Mouse (Mus musculus) heart, postnatal 36 days (tissue): ENCODE results near the gene Pfas. TPM values are rescaled to one million over a fixed set of nuclear protein-coding genes. Genes with fewer than 3 reads are reported as not detected.
A peak's percentile ranks its signal among the peaks of the same experiment; 100 is the strongest.
"Not testable (repeated sequence)": the region's sequence is repeated elsewhere in the genome, so short reads cannot be mapped to it uniquely, and the experiment has no call there.

Source experiments
- DNase-seq, 2 experiments: peaks; one replicate each; pipeline ENCODE4 v3.0.0; 2021 to 2022
- intact Hi-C: fragments of 180-260 bp; cut with DNase I; formaldehyde crosslinking; loops from one replicate; pipeline ENCODE4 v1.15.1; 2025
- total RNA-seq, 2 experiments: library from RNA; stranded (reverse); gene quantifications; 2 replicates each; pipeline ENCODE4 v1.2.3; 2021

Pfas gene
- total RNA-seq, 2 experiments from 2014 or later = 5.8 to 8.3 TPM

DNA sequence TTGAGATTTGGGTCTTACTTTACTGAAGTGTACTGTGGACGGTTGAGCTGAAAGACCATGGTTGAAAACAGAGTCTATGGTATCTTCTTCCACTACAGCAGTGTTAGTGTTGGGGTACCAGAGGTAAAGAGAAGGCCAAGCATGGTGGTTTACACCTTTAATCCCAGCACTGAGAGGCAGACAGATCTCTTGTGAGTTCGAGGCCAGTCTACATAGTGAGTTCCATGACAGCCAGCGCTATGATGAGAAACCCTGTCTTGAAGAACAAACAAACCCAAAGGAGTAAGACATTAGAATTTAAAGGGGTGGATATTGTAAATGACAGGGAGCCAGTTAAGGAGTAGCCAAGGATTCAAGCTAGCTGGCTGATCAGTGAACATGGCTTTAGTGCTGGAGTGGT lies 8.5 kb upstream of the Pfas start:
- intact Hi-C loops = no loop called here
- DNase-seq = no peak

DNA sequence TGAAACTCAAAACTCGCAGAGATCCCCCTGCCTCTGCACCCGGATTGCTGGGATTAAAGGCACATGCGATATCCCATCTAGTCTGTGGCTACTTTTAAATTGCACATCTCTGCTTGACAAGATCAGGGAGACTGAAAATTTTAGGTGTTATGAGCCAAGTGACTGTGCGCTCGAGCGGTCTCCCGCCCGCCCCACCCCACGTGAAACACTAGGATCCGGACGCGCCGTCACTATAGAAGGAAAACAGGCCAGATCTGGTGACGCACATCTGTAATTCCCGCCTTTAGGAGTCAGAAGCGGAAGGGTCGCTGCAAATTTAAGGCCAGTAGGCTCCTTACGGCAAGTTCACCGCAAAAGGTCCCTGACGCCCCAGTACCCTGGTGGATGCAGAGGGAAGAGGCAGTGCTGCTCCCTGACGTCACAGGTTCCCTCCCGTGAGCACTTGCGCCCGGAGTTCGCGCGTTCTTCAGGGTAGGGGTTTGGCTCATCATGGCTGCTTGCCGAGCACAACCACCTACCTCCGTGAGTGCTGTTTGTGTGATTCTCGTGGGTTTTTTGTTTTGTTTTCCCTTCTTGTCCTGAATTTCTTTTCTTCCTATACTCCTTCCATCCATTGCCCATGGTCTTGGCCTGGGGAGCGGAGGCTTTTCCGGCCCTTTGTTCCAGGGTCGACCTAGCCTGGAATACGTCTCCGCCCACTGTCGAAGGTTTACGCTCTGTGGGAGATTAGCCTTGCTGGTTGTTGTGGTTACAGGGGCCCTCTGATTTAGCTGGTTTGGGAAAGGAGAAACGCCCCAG lies 7.6 kb upstream of the Pfas start, which contains the start of gene Ctc1:
TSS of gene Ctc1 (plus strand) at position 268 of the 798 bp plus-strand sequence.
- peak; percentile 86 to 88 for DNase-seq
- intact Hi-C loops = no loop called here

DNA sequence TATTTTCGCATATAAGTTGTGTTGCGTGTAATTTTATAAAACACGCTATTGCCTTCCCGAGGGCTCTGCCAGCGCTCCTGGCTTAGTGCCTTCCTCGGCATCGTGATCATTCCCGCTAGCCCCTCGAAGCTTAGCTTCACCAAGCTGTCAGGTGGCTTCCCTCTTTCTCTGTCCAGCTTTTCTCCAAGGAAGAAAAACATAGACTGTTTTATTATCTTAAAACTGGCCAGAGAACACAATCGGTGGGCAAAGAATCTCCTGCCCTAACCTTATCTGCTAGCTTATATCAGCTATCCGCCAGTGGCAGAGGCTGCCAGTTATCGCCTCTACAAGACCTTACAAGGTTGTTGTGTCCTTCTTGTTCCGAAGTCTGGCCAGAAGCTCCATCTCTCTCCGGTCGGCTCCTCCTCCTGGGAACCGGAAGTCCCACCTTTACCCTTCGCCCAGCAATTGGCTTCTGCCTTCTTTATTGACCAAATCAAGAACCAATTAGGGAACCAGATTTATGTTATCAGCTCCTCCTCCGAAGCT lies 3.9 kb upstream of the Pfas start:
- intact Hi-C loops = loop anchor here (5.0 kb wide), 1 partner anchor 45 kb away; the partner anchor contains the start of gene Slc25a35
- peak; percentile 87 to 89 for DNase-seq

DNA sequence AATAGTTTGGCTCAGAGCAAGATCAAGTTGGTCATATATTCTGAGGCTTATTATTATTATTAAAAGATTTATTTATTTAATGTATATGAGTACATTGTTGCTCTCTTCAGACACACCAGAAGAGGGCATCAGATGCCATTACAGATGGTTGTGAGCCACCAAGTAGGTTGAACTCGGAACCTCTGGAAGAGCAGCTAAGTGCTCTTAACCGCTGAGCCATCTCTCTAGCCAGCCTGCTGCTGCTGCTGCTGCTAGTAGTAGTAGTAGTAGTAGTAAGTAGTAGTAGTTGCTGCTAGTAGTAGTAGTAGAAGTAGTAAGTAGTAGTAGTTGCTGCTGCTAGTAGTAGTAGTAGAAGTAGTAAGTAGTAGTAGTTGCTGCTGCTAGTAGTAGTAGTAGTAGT lies 3.2 kb upstream of the Pfas start:
- not testable (repeated sequence) for DNase-seq
- intact Hi-C loops = loop anchor here (5.0 kb wide), 1 partner anchor 44 kb away; the partner anchor contains the start of gene Slc25a35

DNA sequence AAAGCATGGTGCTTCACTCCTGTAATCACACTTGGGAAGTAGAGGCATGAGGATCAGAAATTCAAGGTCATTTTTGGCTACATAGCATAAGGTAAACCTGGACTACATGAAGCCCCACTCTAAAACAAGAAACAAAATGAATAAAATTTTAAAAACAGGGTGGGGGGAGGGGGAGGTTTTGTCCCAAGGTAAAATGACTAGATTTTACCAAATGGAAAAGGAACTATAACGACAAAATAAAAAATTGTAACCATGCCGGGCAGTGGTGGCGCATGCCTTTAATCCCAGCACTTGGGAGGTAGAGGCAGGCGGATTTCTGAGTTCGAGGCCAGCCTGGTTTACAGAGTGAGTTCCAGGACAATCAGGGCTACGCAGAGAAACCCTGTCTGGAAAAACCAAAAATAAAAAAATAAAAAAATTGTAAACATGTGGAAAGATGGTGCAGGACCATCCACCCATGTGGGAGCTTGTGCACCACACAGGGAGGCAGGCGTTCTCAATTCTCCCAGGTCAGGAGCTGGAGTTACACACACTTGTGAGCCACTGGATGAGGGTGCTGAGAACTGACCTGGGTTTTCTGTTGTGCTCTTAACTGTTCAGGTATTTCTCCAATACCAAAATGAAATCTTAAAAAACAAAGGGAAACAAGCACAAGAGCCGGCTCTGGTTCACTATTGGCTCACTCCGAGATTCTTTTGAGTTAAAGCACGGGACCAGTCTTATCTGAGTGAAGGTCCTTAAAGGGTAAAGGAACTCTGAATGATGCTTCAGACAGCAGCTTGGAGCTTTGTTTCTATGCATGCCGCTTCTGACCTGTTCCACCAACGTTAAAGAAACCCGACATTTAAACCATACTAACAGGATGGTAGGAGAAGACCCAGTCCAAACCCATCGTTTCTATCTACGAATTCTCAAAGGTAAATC lies 2.4 kb upstream of the Pfas start:
- DNase-seq = no peak
- intact Hi-C loops = loop anchor here (5.0 kb wide), 1 partner anchor 43 kb away; the partner anchor contains the start of gene Slc25a35

DNA sequence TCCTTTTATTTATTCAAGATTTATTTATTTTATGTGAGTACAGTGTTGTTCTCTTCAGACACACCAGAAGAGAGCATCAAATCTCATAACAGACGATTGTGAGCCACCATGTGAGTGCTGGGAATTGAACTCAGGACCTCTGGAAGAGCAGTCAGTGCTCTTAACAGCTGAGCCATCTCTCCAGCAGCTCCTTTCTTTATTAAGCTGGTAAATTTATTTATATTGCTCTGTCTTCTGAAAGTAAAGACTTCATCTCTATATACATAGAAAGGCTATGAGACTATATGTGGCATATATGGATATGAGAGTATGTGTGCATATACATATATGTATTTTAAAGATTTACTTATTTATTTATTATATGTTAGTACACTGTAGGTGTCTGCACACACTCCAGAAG lies 1.2 kb upstream of the Pfas start:
- intact Hi-C loops = no loop called here

DNA sequence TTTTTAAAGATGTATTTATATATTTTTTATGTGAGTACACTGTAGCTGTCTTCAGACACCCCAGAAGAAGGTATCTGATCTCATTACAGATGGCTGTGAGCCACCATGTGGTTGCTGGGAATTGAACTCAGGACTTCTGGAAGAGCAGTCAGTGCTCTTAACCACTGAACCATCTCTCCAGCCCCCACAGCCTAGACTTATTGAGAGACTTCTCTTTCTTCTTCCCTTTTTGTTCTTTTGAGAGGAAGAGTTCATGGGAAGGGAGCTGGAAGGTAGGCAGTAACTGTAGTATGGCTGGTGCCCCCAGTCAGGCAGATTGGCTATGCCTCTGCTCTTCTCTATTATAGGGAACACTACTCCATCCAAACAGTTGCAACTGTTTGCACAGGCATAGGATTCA lies 1.7 kb downstream of the Pfas start:
- DNase-seq = not testable (repeated sequence)

More for the DNA sequence above, 1.2 kb upstream of the Pfas start:
- DNase-seq = no peak

DNA sequence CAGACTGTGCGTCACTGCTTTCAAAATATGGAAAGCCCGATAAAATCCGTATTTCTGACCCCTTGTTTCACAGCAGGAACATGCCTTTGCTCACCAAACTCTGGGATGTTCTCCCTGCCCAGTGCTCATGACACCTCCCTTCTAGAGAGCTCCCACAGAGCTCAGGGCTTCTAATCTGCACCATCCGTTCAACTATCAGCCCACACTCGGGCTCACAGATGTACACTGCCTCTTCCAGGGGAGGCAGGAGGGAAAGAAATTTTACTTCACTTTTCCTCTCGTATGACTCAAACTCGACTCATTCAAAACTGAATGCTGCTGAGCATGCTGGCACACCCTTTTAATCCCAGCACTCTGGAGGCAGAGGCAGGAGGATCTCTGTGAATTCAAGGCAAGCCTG lies 3.1 kb downstream of the Pfas start:
- DNase-seq = no peak
- intact Hi-C loops = no loop called here

More for the DNA sequence above, 1.7 kb downstream of the Pfas start:
- intact Hi-C loops = not testable (repeated sequence)

DNA sequence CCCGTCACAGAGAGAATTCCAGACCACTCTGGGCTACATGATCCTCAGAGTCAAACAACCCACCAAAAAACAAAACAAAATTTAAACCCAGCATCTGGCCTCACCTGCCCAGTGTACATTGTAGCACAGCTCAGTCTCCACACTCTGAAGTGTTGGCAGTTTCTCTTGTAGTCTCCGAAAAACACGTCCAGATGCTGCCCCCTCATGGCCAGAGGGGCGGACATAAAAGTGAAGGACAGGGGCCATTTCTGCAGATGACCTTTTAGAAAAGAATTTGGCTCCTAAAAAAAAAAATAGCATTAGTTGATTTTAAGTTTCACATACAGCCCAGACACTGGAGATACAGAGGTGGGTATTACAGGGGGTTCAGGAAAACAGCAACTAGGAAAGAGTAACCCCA lies 4.7 kb downstream of the Pfas start:
- DNase-seq = no peak
- intact Hi-C loops = no loop called here

DNA sequence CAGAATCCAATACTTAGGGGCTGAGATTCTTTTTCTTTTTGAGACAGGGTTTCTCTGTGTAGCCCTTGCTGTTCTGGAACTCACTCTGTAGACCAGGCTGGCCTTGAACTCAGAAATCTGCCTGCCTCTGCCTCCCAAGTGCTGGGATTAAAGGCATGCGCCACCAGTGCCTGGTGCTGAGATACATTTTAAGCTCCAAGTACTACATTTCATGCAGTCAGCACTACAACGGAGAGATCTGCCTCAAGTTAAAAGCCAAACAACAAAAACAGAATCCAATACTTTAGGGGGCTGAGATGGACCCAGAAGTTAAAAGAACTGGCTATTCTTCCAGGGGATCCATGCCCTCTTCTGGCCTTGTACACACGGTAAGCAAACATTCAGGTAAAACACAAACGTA lies 5.5 kb downstream of the Pfas start:
- DNase-seq, intact Hi-C loops: not testable (repeated sequence)

DNA sequence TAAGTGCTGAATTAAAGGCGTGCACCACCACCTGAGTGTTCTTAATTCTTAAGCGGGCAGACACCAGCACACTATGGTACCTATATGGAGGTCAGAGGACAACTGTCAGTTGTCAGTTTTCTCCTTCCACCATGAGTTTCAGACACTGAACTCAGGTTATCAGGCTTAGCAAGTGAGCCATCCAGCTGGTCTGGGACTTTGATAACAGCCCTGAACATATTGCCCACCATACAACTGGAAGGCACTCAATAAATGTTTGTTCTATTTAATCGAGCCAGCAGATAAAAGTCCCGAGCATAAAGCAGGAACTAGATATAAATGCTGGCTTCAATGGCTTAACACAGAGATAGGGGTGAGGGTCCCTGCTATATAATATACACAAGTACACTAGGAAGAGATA lies 11.2 kb downstream of the Pfas start:
- intact Hi-C loops = no loop called here

DNA sequence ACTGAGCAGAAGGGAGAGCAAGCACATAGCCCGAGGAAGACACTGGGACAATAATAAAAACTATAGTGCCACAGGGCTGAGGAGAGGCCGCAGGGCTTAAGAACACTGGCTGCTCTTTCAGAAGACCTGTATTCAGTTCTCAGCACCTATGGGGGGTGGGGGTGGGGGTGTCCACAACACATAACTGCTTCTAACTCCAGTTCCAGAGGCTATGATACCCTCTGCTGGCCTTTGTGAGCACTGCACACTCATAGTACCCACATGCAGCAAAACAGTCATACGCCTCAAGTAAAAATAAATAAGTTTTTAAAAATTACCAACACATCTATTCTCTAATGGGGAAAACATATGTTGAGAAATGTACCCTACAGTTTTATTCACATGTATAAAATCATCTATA lies 13.9 kb downstream of the Pfas start:
- no peak for DNase-seq
- intact Hi-C loops = no loop called here

More for the DNA sequence above, 11.2 kb downstream of the Pfas start:
- no peak for DNase-seq

DNA sequence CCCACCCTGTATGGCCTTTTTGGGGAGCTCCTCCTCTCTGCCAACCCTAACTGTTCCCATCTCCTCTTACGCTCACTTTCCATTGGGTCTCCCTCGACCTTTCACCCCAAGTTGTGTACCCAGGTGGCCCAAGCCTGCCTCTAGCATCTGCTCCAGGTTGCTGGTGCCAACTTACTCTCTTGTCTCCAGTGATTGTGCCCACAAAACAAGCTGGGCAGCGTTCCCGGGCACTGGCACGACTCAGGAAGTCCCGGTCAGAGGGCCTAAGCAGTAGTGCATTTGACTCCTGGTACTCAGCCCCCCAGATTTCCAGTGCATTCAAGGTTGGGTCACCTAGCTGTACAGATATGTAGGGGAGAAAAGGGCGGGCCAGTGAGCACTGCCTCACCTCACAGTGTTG lies 15.1 kb downstream of the Pfas start:
- DNase-seq = no peak
- intact Hi-C loops = no loop called here

DNA sequence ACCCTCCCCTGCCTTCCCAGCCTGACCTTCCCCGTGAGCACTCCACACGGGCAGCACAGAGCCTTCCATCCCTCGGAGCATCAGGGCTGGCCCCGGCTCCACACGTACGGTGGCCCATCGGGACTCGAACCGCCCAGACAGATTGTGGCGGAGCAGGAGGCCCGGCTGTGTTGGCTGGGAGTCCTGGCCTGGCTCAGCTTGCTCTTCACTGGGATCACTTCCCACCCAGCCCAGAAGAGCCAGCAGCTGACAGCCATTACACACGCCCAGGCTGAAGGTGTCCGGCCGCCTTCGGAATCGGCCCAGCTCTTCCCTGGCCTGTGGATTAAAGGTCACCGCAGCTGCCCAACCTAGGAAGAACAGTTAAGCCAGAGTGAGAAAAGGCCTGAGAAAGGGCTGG lies 19.9 kb downstream of the Pfas start:
- DNase-seq = no peak
- intact Hi-C loops = no loop called here

DNA sequence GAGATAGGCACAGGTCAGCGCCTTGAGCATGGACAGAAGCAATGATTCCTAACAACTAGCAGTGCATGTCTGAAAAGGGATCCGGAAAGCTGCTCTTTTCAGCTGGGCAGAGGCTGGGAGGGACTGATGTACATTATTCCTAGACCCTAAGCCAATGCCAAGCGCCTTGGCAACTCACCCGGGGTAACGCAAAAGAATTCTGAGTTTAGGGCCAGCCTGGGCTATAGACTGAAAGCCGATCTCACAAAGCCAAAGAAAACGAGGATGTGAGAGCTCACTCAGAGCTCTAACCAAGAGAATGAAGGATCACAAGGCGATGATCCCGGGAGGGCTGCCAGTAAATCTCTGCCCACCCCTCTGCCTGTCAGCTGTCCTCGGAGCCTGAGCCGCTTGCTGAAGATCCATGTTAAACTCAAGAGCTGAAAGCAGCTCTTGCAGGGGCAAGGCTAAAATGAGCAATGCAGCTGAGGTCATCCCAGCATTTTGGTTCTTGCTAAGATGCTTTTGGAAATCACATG lies 20.8 kb downstream of the Pfas start:
- intact Hi-C loops = no loop called here
- no peak for DNase-seq

DNA sequence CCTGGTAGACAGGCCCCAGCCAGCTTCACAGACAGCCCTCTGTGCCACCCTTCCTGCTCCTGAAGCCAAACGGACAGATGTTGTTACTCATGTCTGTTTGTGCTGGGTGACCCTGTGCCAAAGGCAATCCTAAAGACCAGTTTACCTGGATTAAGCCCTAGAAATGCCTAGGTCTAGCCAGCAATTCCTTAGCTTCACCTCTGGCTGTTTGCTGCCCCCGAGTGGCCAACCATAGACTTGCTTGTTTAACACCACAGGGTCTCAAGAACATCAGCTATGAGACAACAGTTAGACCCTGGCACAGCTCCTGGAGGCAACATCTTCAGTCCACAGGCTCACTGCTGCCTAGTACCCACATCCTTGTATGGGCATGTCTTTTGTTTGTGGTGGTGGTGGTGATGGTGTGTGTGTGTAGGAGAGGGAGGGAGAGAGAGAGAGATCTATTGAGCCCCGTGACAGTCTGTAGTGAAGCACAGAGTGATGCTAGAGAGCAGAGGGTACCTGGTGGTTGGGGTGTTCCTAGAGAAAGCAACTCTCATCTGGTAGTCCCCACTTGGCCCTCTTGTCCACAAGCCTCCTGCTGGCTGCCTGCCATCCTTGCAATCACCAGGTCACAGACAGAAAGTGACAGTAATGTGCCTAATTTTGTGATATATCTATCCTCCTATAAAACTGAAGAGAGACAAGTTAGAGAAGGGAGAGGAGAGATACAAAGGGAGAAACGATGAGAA lies 25.5 kb downstream of the Pfas start:
- DNase-seq = peak; percentile 74 to 82
- intact Hi-C loops = loop anchor here (1.0 kb wide), 2 partner anchors 16 to 79 kb away; no protein-coding TSS in a partner anchor

DNA sequence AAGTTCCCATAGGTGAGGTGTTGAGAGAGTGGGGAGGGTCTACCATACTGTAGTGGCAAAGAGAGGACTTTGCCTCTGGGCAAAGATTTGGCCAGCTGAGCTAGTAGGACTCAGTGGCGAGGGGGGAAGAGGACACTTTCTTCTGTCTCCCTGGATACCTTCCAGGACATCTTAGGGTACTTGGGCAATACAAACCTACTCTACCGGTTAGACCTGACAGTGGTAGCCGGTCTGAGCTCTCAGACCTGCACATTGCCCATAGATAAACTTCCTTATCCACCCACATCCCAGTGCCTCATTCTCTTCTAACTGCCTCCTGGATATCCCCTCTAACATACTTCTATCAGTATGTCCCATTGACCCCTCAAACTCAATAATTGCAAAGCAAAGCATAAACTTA lies 27.3 kb downstream of the Pfas start:
- intact Hi-C loops = no loop called here

DNA sequence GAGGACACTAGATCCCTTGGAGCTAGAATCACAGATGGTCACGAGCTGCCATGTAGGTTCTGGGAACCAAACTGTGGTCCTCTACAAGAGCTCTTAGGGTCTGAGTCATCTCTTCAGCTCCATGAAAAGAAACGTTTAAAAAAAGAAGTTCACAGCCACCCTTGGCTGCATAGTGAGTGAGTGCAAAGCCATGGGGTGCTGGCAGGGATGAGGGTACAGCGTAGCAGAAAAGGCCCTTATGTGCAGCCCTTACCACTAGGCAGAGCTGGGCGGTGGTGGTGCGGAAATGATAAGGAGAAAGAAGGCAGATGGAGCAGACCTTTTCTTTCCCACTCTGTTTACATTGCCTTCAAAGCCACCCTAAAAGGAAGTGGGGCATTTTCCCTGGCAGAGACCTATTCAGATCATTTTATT lies 28.9 kb downstream of the Pfas start:
- intact Hi-C loops = no loop called here
- DNase-seq = no peak

More for the DNA sequence above, 27.3 kb downstream of the Pfas start:
- DNase-seq = no peak

DNA sequence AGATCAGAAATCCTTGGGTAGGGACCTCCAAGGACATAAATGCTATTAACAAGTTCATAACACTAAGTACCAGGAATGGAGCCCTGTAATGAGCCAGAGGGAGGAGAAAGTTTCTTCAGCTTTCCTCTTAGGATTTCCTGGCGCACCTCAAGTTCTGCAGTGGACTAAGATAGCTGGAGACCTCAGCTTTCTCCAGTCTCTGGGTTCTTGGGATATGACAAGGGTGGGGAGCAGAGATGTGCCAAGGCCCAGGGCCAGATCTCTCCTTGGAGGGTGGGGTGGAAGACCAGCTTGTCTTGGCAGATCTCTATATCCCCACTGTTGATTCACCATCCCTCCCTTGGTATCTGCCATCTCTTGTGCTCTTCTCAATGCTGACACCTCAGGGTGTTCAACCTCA lies 32.7 kb downstream of the Pfas start:
- no peak for DNase-seq
- intact Hi-C loops = no loop called here

DNA sequence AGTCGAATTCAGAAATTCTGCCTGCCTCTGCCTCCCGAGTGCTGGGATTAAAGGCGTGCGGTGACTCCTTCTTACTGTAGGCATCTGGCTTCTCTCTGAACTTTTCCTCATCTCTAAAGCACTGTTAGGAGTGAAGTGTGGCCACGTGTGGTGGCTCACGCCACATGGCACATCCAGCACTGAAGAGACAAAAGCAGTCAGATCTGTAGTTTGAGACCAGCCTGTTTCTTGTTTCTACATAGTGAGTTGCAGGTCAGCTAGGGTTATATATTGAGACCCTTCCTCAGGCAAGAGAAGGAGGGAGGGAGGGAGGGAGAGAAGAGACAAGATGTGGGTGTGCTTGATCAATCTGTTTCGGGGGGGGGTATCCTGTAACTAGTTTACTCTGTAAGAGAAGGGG lies 33.2 kb downstream of the Pfas start, which contains the start of gene Rangrf:
TSS of gene Rangrf (minus strand) at position 101 of the 400 bp plus-strand sequence.
- DNase-seq = no peak
- intact Hi-C loops = no loop called here
